Mouse (Mus musculus) ovary, postnatal 10 days (tissue): ENCODE results near the gene Fblim1.

Source experiments
- DNase-seq: peaks from one replicate; pipeline ENCODE4 v3.0.0; 2022; ENCODE audit warnings: low spot score

Fblim1 gene

GRCm38 (mm10) chr4:141605861-141606260, at the start of gene Fblim1:
Gene Fblim1 (minus strand): TSS chr4:141606096.
- DNase-seq = no peak

DNA sequence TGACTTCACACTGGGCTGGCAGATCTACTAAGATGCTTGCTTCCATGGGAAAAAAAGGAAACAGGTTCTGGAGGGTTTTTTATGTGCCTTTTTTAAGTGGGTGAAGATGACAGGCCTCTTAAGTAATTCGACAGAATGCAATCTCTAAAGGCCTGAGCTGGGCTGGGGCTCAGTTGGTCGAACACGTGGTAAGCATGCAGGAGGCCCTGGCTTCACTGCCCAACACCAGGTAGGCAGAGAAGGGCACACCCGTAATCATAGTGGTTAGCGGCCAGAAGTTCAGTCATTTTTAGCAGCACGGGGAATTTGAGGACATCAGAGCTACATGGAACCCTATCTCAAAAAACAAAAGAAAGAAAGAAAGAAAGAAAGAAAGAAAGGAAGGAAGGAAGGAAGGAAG, 48.6 kb upstream of the Fblim1 start:
- no peak for DNase-seq

GRCm38 (mm10) chr4:141653813-141654212, 47.9 kb upstream of the Fblim1 start:
- no peak for DNase-seq

DNA sequence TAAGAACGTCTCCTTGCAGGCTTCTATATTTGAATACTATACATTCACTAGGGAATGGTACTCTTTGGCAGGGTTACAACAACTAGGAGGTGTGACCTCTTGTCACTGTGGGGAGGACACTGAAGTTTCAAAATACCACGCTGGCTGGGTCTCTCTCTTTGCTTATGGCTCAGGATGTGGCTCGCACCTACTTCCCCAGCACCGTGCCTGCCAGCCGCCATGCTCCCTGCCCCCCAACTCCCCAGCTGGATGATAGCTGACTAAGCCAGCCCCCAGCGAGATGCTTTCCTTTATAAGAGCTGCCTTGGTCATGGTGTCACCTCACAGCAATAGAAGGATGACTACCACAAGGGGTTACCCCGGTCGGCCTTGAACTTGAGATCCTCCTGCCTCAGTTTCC, 47.1 kb upstream of the Fblim1 start:
- no peak for DNase-seq

DNA sequence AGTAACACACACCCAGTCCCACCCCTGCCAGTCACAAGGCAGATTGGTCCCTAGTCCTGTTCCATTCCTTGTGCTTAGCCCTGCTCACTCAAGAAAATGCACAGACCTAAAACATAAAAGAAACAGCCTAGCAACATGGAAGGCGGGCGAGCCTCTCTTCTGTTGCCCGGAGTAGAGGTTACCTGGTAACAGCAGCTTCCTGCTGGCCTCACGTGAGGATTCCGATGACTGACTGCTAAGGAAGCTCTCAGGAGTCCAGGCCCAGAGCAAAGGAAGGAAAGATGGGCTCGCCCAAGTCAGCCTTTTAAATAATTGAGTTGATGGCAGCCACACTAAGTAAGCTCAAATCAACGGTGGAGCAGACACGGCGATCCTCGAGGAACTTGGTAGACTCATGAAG, 46.0 kb upstream of the Fblim1 start:
- no peak for DNase-seq

- no peak for DNase-seq
Observed at GRCm38 (mm10) chr4:141651286-141651685, 45.4 kb upstream of the Fblim1 start.

DNA sequence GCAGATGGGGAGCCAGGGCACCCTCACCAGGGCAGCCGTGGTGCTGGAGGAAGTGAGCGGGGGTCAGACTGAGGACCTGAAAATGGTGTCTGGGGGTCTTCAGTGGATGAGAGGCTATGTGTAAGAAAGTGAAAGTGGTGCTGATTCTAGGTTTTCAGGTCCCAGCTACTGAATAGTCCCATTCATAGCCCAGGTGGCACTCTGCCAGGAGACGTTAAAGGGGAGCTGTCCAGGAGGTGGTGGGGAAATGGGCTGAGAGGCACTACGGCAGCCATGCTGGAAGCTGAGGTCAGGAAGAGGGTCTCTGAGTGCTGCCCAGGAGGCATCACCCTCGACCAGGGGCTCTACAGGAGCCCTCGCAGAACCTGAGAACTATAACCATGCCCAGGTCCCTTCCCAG, 43.3 kb upstream of the Fblim1 start:
- DNase-seq = no peak

DNA sequence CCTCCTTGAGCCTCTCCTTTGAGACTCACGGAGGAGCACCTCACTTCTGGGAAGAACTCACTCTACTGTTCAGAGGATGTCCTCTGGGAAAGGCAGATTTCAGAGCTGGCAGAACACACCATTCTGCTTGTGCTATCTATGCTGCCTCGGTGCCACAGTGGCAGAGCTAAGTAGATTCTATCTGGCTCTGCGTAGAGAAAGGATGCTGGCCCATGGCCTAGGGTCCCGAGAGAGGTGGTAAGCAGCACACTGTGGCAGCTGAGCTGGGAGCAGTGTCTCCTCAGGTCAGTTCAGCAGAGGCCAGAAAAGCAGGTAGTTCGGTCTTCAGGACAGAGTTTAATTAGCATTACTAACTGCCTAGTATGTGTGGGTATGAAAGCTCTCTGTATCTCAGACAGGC, 42.4 kb upstream of the Fblim1 start:
- no peak for DNase-seq

DNA sequence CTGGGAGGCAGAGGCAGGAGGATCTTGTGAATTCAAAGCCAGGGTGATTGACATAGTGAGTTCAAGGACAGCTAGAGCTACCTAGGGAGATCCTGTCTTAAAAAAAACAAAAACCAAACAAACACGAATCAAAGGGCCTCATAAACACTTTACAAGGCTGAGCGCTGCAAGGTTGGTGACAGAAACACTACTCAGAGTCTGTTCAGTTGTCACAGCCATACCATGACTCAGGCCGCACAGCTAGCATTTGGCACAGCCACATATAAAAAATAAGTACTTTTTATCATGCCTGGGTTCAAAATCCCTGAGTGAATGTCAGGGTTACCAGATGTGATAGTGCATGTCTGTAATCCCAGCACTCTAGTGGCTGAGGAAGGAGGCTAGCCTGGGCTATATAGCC, 41.3 kb upstream of the Fblim1 start:
- no peak for DNase-seq

DNA sequence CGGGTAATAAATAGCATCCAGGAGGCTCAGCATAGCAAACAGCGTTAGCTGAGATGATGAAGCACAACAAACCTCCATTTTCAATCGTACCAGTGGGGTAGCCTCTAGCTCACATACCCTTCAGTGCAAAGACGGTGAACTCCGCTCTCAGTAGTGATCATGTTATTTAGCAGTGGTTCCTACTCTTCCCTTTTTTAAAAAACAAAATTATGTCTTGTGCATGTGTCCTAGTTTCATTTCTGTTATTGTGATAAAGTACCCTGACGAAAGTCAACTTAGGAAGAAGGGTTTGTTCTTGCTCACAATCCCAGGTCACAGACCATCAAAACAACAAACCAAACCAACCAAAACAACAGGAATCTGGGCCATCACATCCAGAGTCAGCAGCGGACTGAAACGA, 40.1 kb upstream of the Fblim1 start:
- DNase-seq = no peak

DNA sequence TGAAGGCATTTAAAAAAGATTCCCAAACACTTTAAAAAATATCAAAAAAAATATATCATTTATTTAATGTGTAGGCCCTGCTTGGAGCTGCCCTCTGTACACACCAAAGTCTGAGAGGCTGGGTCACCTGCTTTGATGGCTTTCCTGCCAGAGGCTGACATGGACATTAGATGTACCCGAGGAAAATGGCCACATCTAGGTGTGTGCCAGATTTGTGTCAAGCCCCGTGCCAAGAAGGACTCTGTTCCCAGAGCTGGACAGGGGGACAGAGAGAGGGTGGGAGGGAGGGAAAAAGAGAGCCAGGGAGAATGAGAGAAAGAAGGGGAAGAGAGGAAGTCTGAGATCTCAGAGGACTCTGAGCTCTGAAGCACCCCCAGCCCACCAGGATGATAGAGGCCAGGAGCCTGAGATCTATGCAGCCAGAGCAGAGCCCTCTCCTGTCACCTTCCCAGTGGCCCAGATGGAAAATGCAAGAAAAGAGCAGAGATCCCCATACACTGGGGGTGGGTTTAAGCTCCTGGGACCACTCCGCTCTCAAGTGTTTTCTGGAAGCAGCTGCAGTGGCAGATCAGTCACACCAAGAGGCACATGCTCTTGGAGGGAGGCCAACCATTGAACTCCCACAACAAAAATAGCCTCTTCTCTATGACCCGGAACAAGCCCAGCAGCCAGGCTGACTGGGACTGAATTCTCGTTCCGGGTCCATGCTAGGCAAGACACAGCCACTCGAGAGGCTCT, 37.4 kb upstream of the Fblim1 start:
- no peak for DNase-seq

DNA sequence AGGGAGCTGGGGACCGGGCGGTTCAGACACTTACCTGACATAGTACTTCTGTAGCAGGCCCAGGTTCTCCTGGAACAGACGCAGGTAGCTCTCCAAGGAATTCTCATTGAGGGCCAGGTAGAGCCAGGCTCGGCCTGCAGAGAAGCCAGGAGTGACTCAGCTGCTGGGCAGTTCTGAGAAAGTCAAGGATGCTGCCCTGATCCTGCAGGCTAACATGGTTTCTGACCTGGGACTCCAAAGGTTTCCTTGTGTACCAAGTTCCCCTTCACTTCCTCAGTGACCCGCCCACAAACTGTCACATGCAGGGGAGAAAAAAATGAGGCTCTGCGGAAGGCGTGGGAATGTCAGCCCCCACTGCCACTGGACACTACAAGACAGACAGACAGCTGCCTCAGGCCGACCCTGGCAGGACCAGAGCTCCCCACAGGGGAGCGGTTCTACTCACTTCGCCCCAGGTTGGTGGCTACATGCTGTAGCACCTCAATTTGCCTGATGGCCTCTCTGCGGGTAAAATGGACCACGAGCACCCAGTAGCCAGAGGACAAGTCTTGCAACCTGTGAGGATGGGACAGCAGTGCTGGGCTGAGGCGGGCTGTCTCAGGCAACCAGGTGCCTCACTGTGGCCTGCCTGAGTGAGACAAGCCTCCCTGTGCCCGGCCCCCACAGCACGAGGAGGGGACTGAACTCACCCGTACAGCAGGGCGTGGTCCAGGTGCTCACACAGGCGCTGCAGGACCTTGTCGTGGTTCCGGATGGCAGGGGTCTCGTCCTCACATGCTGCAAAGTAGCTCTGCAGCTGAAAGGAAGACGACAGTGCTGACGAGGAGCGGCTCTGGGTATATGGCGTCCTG, 36.3 kb upstream of the Fblim1 start:
- no peak for DNase-seq

DNA sequence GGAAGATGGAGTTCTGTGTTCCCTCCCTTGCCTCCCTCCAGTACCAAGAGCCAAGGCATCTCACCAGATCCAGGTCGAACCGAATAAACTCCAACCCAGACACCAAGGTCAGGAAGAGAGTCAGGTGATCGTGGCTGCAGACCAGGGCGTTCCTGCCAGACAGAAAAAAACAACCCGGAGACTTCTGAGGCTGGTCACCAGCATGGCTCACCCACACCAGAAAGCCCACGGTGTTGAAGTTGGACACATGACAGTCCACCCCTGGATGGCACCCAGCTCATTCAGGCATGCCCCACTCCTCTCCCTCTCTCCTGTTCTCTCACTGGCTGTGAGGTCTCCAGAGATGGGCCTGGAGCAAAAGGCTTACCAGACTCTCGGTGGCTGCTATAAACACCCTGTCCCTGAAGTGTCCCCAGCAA, 35.5 kb upstream of the Fblim1 start:
- no peak for DNase-seq

DNA sequence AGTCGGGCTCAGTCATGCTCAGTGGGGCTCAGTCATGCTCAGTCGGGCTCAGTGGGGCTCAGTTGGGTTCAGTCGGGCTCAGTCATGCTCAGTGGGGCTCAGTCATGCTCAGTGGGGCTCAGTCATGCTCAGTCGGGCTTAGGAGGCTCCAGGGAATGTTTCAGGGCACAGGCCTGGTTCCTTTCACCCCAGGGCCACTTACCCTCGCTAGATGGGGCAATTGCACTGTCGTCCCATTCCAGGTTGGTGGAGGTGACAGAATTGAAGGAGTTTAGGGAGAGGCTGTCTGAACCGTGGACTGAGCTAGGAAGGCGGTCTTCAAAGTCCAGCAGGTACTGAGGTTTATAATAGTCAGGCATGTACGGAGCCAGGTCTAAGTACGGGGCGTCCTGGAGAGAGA, 33.6 kb upstream of the Fblim1 start:
- DNase-seq = no peak

DNA sequence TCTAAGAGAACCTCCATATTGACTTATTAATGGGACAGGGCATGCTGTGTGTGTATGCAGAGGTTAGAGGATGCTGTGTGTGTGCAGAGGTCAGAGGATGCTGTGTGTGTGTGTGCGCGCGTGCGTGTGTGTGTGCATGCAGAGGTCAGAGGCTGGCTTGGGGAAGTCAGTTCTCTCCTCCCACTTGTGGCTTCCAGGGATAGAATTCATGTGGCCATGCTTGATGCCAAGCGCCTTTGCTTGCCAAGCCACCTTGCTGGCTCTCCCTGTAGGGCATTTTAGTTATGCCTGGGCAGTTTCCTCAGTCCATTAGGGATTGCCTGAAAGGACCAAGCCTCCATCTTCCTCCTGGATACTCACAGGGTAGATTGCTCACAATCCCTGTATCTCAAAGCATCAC, 30.8 kb upstream of the Fblim1 start:
- DNase-seq = no peak

DNA sequence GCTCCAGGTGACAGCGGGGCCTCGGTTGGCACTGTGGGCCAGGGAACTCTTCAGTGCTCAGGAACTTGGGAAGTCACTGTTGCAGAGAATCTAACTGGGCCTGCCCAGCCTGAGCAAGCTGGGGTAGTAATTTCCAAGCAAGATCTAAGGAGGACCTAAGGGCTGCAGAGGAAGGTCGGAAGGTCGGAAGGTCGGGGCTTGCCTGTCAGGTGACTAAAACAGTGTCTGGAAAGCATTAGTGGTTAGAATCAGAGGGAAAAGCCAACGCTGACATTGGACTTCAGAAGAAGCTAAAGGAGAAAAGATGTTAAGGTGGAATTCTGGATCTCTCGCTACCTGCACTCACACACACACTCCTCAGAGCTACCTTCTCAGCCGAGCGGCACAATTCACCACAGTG, 30.1 kb upstream of the Fblim1 start:
- DNase-seq = no peak

- DNase-seq = no peak
Observed at GRCm38 (mm10) chr4:141632111-141632873, 26.4 kb upstream of the Fblim1 start.

DNA sequence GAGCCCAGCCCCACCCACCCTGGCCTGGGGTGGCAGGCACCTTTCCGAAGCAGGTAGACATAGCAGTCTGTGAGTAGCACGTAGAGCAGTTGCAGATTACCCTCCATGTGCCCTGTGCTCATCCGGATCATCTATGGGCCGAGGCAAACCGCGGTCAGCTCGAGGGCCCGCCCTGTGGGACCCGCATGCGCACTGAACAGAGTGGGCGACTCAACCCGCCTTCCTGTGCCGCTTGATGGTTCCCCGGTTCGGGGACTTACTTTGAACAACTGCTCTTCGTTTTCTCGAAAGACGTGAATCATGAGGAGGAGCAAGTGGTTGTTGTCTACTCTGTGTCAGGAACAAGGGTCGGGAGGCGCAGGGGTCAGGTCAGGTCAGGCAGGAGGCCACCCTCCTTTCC, 25.4 kb upstream of the Fblim1 start:
- DNase-seq = no peak

DNA sequence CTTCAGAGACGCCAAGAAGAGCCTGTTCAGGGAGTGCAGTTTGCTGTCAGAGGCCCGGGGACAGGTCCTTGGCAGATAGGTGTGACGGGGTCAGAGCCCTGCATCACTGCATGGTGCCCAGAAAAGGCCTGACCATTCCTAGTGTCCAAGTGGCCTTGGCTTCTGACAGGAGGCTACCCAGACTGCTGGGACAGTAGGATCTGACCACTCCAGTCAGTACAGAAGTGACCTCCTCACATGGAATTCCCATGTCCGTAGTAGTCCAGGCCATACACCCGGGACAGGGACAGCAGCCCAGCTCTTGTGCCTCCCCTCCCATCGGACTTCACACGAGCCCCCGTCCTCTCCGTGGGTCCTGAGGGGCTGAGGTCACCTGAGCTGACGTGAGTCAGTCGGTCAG, 24.1 kb upstream of the Fblim1 start:
- DNase-seq = no peak

DNA sequence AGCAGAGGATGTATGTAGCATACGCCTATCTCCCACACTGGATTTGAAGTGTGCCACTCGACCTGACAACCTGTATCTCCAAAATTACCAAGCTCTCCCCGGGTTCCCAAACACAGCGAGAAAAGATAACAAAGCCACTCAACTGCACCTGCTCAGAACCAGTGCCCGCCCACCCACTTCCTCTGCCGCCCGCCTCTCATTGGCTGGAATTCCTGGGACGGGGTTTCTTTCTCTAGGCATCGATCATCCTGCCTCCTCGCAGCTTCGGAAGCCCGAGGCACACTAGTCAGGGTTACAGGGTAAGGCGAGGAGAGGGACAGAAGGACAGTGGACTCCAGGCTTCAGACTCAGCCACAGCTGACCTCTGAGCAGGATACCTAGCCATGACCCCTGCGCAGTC, 22.8 kb upstream of the Fblim1 start:
- no peak for DNase-seq

DNA sequence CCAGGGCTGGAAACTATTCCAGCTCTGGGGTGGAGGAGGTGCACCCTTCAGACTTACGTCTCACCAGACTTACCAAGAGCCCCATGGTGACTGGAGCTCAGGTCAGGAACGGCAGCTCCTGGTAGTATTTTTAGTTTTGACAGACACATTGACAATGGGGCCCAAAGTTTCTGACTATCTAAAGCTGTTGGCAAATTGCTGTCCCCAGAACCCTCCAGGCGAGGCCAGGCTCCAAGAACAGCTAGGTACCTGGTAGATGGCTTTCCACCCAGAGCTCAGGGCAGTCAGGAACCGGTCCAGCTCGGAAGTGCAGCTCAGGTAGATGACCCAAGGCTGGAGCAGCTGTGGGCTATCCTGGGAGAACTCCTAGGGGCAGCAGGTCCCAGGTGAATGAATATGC, 21.6 kb upstream of the Fblim1 start:
- no peak for DNase-seq

GRCm38 (mm10) chr4:141625774-141626550, 20.1 kb upstream of the Fblim1 start:
- DNase-seq = no peak
